Mouse (Mus musculus) stomach, postnatal 0 days (tissue): ENCODE measurements around the gene Pde4b. TPM values are rescaled to one million over a fixed set of nuclear protein-coding genes. Genes with fewer than 3 reads are reported as not detected.

Experiments
- ATAC-seq: fragments of 200-750 bp; cut with Nextera tagmentation; 2 replicates; pipeline ENCODE4 v1.8.0; 2017; ENCODE audit not compliant: low FRiP score, low TSS enrichment
- DNase-seq: peaks from one replicate; pipeline ENCODE4 v3.0.0-alpha.2; 2016; ENCODE audit warnings: low spot score
- H3K27ac ChIP-seq: fragments of 300-500 bp; sonication (generic); replicated peaks from 2 replicates; pipeline ENCODE4 v1.5.1; 2014; ENCODE audit warnings: mild to moderate bottlenecking, control low read depth
- H3K27me3 ChIP-seq: fragments of 300-500 bp; sonication (generic); 2 replicates; pipeline ENCODE4 v1.6.1; 2014; ENCODE audit warnings: low read length; ENCODE audit not compliant: control insufficient read depth, insufficient read depth
- H3K36me3 ChIP-seq: fragments of 300-500 bp; sonication (generic); 2 replicates; pipeline ENCODE4 v1.6.1; 2014; ENCODE audit warnings: low read length, mixed read lengths; ENCODE audit not compliant: control insufficient read depth, insufficient read depth
- H3K4me1 ChIP-seq: fragments of 300-500 bp; sonication (generic); replicated peaks from 2 replicates; pipeline ENCODE4 v1.6.1; 2014; ENCODE audit warnings: antibody characterized with exemption; ENCODE audit not compliant: control insufficient read depth, insufficient read depth
- H3K4me2 ChIP-seq: fragments of 300-500 bp; sonication (generic); replicated peaks from 2 replicates; pipeline ENCODE4 v1.6.1; 2014; ENCODE audit warnings: low read depth, mild to moderate bottlenecking, control low read depth, moderate library complexity
- H3K4me3 ChIP-seq: fragments of 300-500 bp; sonication (generic); 2 replicates; pipeline ENCODE4 v1.5.1; 2014; ENCODE audit warnings: low read depth, low read length, control low read depth
- H3K9ac ChIP-seq: fragments of 300-500 bp; sonication (generic); 2 replicates; pipeline ENCODE4 v1.6.1; 2014; ENCODE audit warnings: mild to moderate bottlenecking, low read length, control low read depth, mixed read lengths
- H3K9me3 ChIP-seq: fragments of 300-500 bp; sonication (generic); 2 replicates; pipeline ENCODE4 v1.6.1; 2016; ENCODE audit warnings: low read length; ENCODE audit not compliant: control insufficient read depth
- CTCF ChIP-seq: IDR thresholded peaks from 2 replicates; pipeline ENCODE4 v1.5.1; 2016; ENCODE audit warnings: antibody characterized with exemption, low read depth, mild to moderate bottlenecking, moderate library complexity
- EP300 ChIP-seq: optimal IDR thresholded peaks from 2 replicates; pipeline ENCODE3; 2016; ENCODE audit warnings: antibody characterized with exemption
- WGBS: fragments of 180-500 bp; shearing (Covaris S2); extraction: QIAGEN DNeasy Blood & Tissue Kit; methylation state at CpG from one replicate; pipeline ENCODE4 v1.1.7; 2014; 5-methylcytosine and 5-hydroxymethylcytosine counted together
- polyA plus RNA-seq: library from polyadenylated mRNA; unstranded; fragments of >200 nt; fragmentation: Nextera tagmentation; extraction: Ambion mirVana; gene quantifications from 2 replicates; pipeline ENCODE4 v1.2.1, GENCODE M21; 2015

The Pde4b gene
- polyA plus RNA-seq, 1 experiment from 2014 or later = 9.1 TPM

- peak overlapping the region; percentile 49; the same call in 1 of the 2 replicates for H3K27ac ChIP-seq
Measured at GRCm38 (mm10) chr4:102557508-102558220, 470.3 kb downstream of the Pde4b start.

GRCm38 (mm10) chr4:102558328-102558727 is 471.0 kb downstream of the Pde4b start:
- TF ChIP-seq CTCF (no peak), EP300 (no peak)
- Histone ChIP-seq H3K9ac (no peak overlapping the region), H3K4me1 (peaks cover 4% of the 10 kb centered on the region; the same call in 1 of the 2 replicates), H3K36me3 (no peaks in the 10 kb centered on the region), H3K27ac (no peak overlapping the region), H3K4me3 (no peak overlapping the region), H3K27me3 (no peaks in the 10 kb centered on the region), H3K4me2 (no peak overlapping the region; the same call in 1 of the 2 replicates), H3K9me3 (no peaks in the 10 kb centered on the region)
- 23% methylated on average over 3 of the region's 3 CpGs for WGBS
- DNase-seq = no peak
- ATAC-seq = no peak

More at GRCm38 (mm10) chr4:102557508-102558220, 470.3 kb downstream of the Pde4b start:
- Histone ChIP-seq H3K9me3 (no peaks in the 10 kb centered on the region), H3K27me3 (no peaks in the 10 kb centered on the region), H3K9ac (no peak overlapping the region), H3K4me2 (no peak overlapping the region; the same call in 1 of the 2 replicates), H3K36me3 (no peaks in the 10 kb centered on the region), H3K4me3 (no peak overlapping the region), H3K4me1 (peaks cover 4% of the 10 kb centered on the region; the same call in 1 of the 2 replicates)
- ATAC-seq (peak; percentile 70), DNase-seq (peak; percentile 26)
- TF ChIP-seq CTCF (no peak), EP300 (no peak)
- WGBS = 40% methylated on average over 9 of the region's 9 CpGs

- H3K9me3 ChIP-seq = no peaks in the 10 kb centered on the region
- ATAC-seq (no peak), DNase-seq (no peak)
- no peak overlapping the region for H3K9ac ChIP-seq
- no peak overlapping the region for H3K27ac ChIP-seq
- no peak overlapping the region for H3K4me3 ChIP-seq
- no peak for TF ChIP-seq EP300
- TF ChIP-seq CTCF = no peak
- H3K4me2 ChIP-seq = no peak overlapping the region
- H3K36me3 ChIP-seq = no peaks in the 10 kb centered on the region
- WGBS = 51% methylated on average over 12 of the region's 12 CpGs
- no peaks in the 10 kb centered on the region for H3K27me3 ChIP-seq
- H3K4me1 ChIP-seq = peaks cover 4% of the 10 kb centered on the region; the same call in 1 of the 2 replicates
Measured at GRCm38 (mm10) chr4:102560676-102561280, 473.4 kb downstream of the Pde4b start.

GRCm38 (mm10) chr4:102563273-102563855 is 476.0 kb downstream of the Pde4b start:
- Histone ChIP-seq H3K9me3 (no peaks in the 10 kb centered on the region), H3K27me3 (no peaks in the 10 kb centered on the region), H3K9ac (no peak overlapping the region), H3K4me2 (no peak overlapping the region), H3K27ac (no peak overlapping the region), H3K4me3 (no peak overlapping the region), H3K36me3 (no peaks in the 10 kb centered on the region), H3K4me1 (peaks cover 3% of the 10 kb centered on the region; the same call in 1 of the 2 replicates)
- TF ChIP-seq EP300 (no peak), CTCF (no peak)
- ATAC-seq = no peak
- 73% methylated on average over 9 of the region's 9 CpGs for WGBS
- no peak for DNase-seq

GRCm38 (mm10) chr4:102564286-102564685 is 476.9 kb downstream of the Pde4b start:
- DNase-seq = no peak
- Histone ChIP-seq H3K27ac (no peak overlapping the region), H3K4me3 (no peak overlapping the region), H3K4me2 (no peak overlapping the region), H3K9ac (no peak overlapping the region), H3K4me1 (peaks cover 5% of the 10 kb centered on the region), H3K9me3 (no peaks in the 10 kb centered on the region), H3K36me3 (no peaks in the 10 kb centered on the region), H3K27me3 (no peaks in the 10 kb centered on the region)
- whole genome bisulfite sequencing = 89% methylated on average over 3 of the region's 3 CpGs
- no peak for ATAC-seq
- no peak for TF ChIP-seq EP300
- no peak for TF ChIP-seq CTCF

GRCm38 (mm10) chr4:102566421-102566820 is 479.1 kb downstream of the Pde4b start:
- 46% methylated on average over 1 of the region's 1 CpGs for WGBS
- Histone ChIP-seq H3K4me2 (no peak overlapping the region), H3K36me3 (no peaks in the 10 kb centered on the region), H3K4me3 (no peak overlapping the region), H3K9ac (no peak overlapping the region), H3K27ac (no peak overlapping the region), H3K27me3 (no peaks in the 10 kb centered on the region), H3K9me3 (no peaks in the 10 kb centered on the region), H3K4me1 (peaks cover 5% of the 10 kb centered on the region)
- TF ChIP-seq EP300 = no peak
- no peak for TF ChIP-seq CTCF
- no peak for DNase-seq
- no peak for ATAC-seq
